Mouse (Mus musculus) E14TG2a.4 (cell line): ENCODE measurements around the gene Rcl1.

Source experiments
- CTCF ChIP-seq: conservative IDR thresholded peaks from 2 replicates; pipeline ENCODE4 v1.5.1; 2014; ENCODE audit warnings: low read length
- NANOG ChIP-seq: IDR thresholded peaks from 2 replicates; pipeline ENCODE4 v1.6.1; 2014; ENCODE audit warnings: borderline replicate concordance, low read length, mixed read lengths
- POU5F1 ChIP-seq: IDR thresholded peaks from 2 replicates; pipeline ENCODE4 v1.6.1; 2014; ENCODE audit warnings: low read length, borderline replicate concordance

- TF ChIP-seq CTCF (no peak), POU5F1 (no peak), NANOG (no peak)
Measured at GRCm38 (mm10) chr19:29135172-29135736, 34.1 kb downstream of the Rcl1 start.
